Comparison of ENCODE assay signal across 25 mouse cellular contexts in the genomic region with DNA sequence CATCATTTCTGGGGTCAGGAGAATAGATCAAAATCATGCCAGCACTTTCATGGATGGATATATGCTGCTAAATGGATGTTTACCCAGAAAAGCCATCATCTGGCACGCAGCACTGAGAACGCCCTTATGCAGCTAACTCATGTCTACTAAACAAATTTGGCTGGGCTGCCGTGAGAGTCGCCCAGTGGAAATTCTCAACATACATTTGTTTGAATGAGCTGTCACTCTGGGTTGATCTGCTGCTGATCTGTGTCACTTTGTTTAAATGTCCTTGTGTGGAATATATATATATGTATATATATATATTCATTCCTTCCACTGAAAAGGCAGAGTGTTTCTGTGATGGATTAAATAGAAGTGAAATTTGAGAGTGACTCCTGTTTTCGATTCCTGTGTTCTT.
DNase-seq lines count a peak whose midpoint lies in the region; ATAC-seq and TF ChIP-seq lines count a peak whose summit lies in the region.
"Had no signal": no experiment of that assay in that cellular context is flagged by ENCODE, and none has a peak within 500 bp of the region (broad histone marks: within the 10 kb centered on the region; RNA-seq: fewer than 3 reads in every experiment).

No protein-coding gene starts in this region.

- H3K4me3 ChIP-seq in embryonic facial prominence, embryonic 11.5 days (ENCODE audit: low read depth, low read length) = no peak overlapping the region
- H3K4me3 ChIP-seq in embryonic facial prominence, embryonic 10.5 days = no peak overlapping the region
- no peak overlapping the region for H3K4me3 ChIP-seq in lung, embryonic 14.5 days (ENCODE audit: low read depth, low read length)
- no peak overlapping the region for H3K4me3 ChIP-seq in neural tube, embryonic 11.5 days (ENCODE audit: low read depth, low read length)
- H3K4me3 ChIP-seq: embryonic facial prominence, embryonic 15.5 days; gastrocnemius, adult 2 months; heart, embryonic 12.5 days; hindbrain, embryonic 10.5 days; hindbrain, embryonic 13.5 days had no signal

- DNase-seq in embryonic facial prominence, embryonic 11.5 days (ENCODE audit: low spot score) = peak; percentile 54
- no peak for DNase-seq in embryonic facial prominence, embryonic 10.5 days (ENCODE audit: low spot score)
- peak; percentile 74 for DNase-seq in lung, embryonic 14.5 days
- no peak for DNase-seq in lung, postnatal 14 days
- DNase-seq in neural tube, embryonic 11.5 days (ENCODE audit: low spot score) = peak; percentile 27
- no peak for DNase-seq in neural tube, embryonic 10.5 days (ENCODE audit: extremely low spot score, low spot score)
- no peak for DNase-seq in left cerebral cortex, adult 11 months (ENCODE audit: low spot score)
- DNase-seq in left cerebral cortex, adult 8-10 months (ENCODE audit: low spot score in 2 of 2) = no peak
- DNase-seq: adrenal gland, adult 8-10 months; adrenal gland, postnatal 25 days; cerebellum, adult 18-20 months; cerebellum, adult 9-10 months; cerebellum, postnatal 25 days; forebrain, postnatal 0 days; gastrocnemius, adult 2 months; gastrocnemius, postnatal 14 days; heart, adult 18-20 months; heart, postnatal 14 days had no signal

- H3K4me1 ChIP-seq in embryonic facial prominence, embryonic 11.5 days (ENCODE audit: control insufficient read depth, insufficient read depth, low read length) = no peaks in the 10 kb centered on the region; the same call in 1 of the 2 replicates
- peaks cover 43% of the 10 kb centered on the region for H3K4me1 ChIP-seq in embryonic facial prominence, embryonic 10.5 days
- H3K4me1 ChIP-seq in lung, embryonic 14.5 days (ENCODE audit: insufficient read depth) = peaks cover 15% of the 10 kb centered on the region
- no peaks in the 10 kb centered on the region for H3K4me1 ChIP-seq in neural tube, embryonic 11.5 days (ENCODE audit: control insufficient read depth, insufficient read depth, low read length)
- H3K4me1 ChIP-seq: embryonic facial prominence, embryonic 15.5 days; hindbrain, embryonic 13.5 days had no signal

- H3K4me2 ChIP-seq in embryonic facial prominence, embryonic 11.5 days (ENCODE audit: low read depth, low read length) = no peak overlapping the region
- no peak overlapping the region for H3K4me2 ChIP-seq in lung, embryonic 14.5 days
- H3K4me2 ChIP-seq in neural tube, embryonic 11.5 days (ENCODE audit: low read depth) = no peak overlapping the region
- H3K4me2 ChIP-seq: embryonic facial prominence, embryonic 15.5 days; hindbrain, embryonic 13.5 days had no signal

- 46% methylated on average over 5 of the region's 5 CpGs for WGBS in embryonic facial prominence, embryonic 11.5 days
- WGBS in embryonic facial prominence, embryonic 10.5 days = 63% methylated on average over 5 of the region's 5 CpGs
- 25% methylated on average over 5 of the region's 5 CpGs for WGBS in lung, embryonic 14.5 days
- 80% methylated on average over 5 of the region's 5 CpGs for WGBS in neural tube, embryonic 11.5 days

- TF ChIP-seq CTCF in lung, embryonic 14.5 days (IDR thresholded peaks at IDR 0.05; ENCODE audit: low read depth) = no peak

- H3K36me3 ChIP-seq in embryonic facial prominence, embryonic 11.5 days (replicated peaks; ENCODE audit: control insufficient read depth, insufficient read depth, low read depth, low read length) = no peaks in the 10 kb centered on the region
- no peaks in the 10 kb centered on the region for H3K36me3 ChIP-seq in embryonic facial prominence, embryonic 10.5 days (replicated peaks)
- H3K36me3 ChIP-seq in lung, embryonic 14.5 days (ENCODE audit: insufficient read depth) = no peaks in the 10 kb centered on the region
- no peaks in the 10 kb centered on the region for H3K36me3 ChIP-seq in neural tube, embryonic 11.5 days (ENCODE audit: control insufficient read depth, insufficient read depth, low read length)
- H3K36me3 ChIP-seq: embryonic facial prominence, embryonic 15.5 days; heart, embryonic 12.5 days; hindbrain, embryonic 10.5 days; hindbrain, embryonic 13.5 days had no signal

- H3K9ac ChIP-seq in embryonic facial prominence, embryonic 11.5 days (replicated peaks; ENCODE audit: low read length) = no peak overlapping the region
- H3K9ac ChIP-seq in lung, embryonic 14.5 days = no peak overlapping the region
- H3K9ac ChIP-seq in neural tube, embryonic 11.5 days (ENCODE audit: low read length) = no peak overlapping the region
- H3K9ac ChIP-seq: embryonic facial prominence, embryonic 15.5 days; forebrain, postnatal 0 days; heart, embryonic 12.5 days; hindbrain, embryonic 13.5 days had no signal

- H3K27ac ChIP-seq in embryonic facial prominence, embryonic 11.5 days (replicated peaks; ENCODE audit: low read depth, low read length) = no peak overlapping the region
- no peak overlapping the region for H3K27ac ChIP-seq in embryonic facial prominence, embryonic 10.5 days (replicated peaks)
- H3K27ac ChIP-seq in lung, embryonic 14.5 days (ENCODE audit: low read depth) = no peak overlapping the region
- H3K27ac ChIP-seq in neural tube, embryonic 11.5 days (ENCODE audit: low read depth, low read length) = no peak overlapping the region
- H3K27ac ChIP-seq: embryonic facial prominence, embryonic 15.5 days; gastrocnemius, adult 2 months; hindbrain, embryonic 13.5 days had no signal

- H3K9me3 ChIP-seq in embryonic facial prominence, embryonic 11.5 days (replicated peaks; ENCODE audit: control insufficient read depth, low read length) = no peaks in the 10 kb centered on the region
- no peaks in the 10 kb centered on the region for H3K9me3 ChIP-seq in embryonic facial prominence, embryonic 10.5 days
- H3K9me3 ChIP-seq in lung, embryonic 14.5 days (ENCODE audit: low read depth, low read length) = no peaks in the 10 kb centered on the region
- no peaks in the 10 kb centered on the region for H3K9me3 ChIP-seq in neural tube, embryonic 11.5 days (ENCODE audit: control insufficient read depth, low read length)
- H3K9me3 ChIP-seq: embryonic facial prominence, embryonic 15.5 days; heart, embryonic 12.5 days; hindbrain, embryonic 10.5 days; hindbrain, embryonic 13.5 days had no signal

- ATAC-seq in embryonic facial prominence, embryonic 11.5 days (replicated peaks; ENCODE audit: insufficient number of reproducible peaks, low FRiP score, low TSS enrichment, low read depth) = no peak
- ATAC-seq in lung, embryonic 14.5 days (ENCODE audit: insufficient read depth) = peak; percentile 44; the same call in 1 of the 2 replicates
- ATAC-seq in neural tube, embryonic 11.5 days (ENCODE audit: insufficient read depth, low FRiP score, low TSS enrichment) = no peak
- ATAC-seq: activated CD4-positive, CD25-positive, alpha-beta regulatory T cell, adult 4 months; forebrain, embryonic 14.5 days; forebrain, postnatal 0 days; hindbrain, embryonic 16.5 days had no signal

- no peaks in the 10 kb centered on the region for H3K27me3 ChIP-seq in embryonic facial prominence, embryonic 11.5 days (ENCODE audit: control insufficient read depth, insufficient read depth, low read length)
- no peaks in the 10 kb centered on the region for H3K27me3 ChIP-seq in embryonic facial prominence, embryonic 10.5 days (replicated peaks; ENCODE audit: low read depth, poor library complexity, severe bottlenecking)
- H3K27me3 ChIP-seq in lung, embryonic 14.5 days (ENCODE audit: insufficient read depth, low read length) = no peaks in the 10 kb centered on the region
- H3K27me3 ChIP-seq in neural tube, embryonic 11.5 days (ENCODE audit: control insufficient read depth, insufficient read depth, low read length) = no peaks in the 10 kb centered on the region
- H3K27me3 ChIP-seq: embryonic facial prominence, embryonic 15.5 days; heart, embryonic 12.5 days; hindbrain, embryonic 13.5 days had no signal

Comparison
In these comparisons a context has a peak if more than half of its experiments do, and no peak if none do; other contexts are left out.
1. DNase-seq: peak in embryonic facial prominence, embryonic 11.5 days (single experiment), lung, embryonic 14.5 days (single experiment) and neural tube, embryonic 11.5 days (single experiment); none in embryonic facial prominence, embryonic 10.5 days (single experiment), lung, postnatal 14 days (single experiment), neural tube, embryonic 10.5 days (single experiment), left cerebral cortex, adult 11 months (single experiment) and left cerebral cortex, adult 8-10 months (0 of 2).